Mouse (Mus musculus) neural tube, embryonic 11.5 days (tissue): ENCODE measurements at regions not wholly inside any gene's neighbourhood (a gene's known extent, or its start where the extent isn't known, plus 50 kb on each side); places are given as distances from the start of the nearest gene placed in this dataset.

Source experiments
- ATAC-seq: fragments of 200-750 bp; cut with Nextera tagmentation; 2 replicates; pipeline ENCODE4 v1.8.0; 2017; ENCODE audit warnings: moderate number of reproducible peaks, mild to moderate bottlenecking, moderate TSS enrichment, moderate library complexity; ENCODE audit not compliant: insufficient read depth, low FRiP score, low TSS enrichment
- DNase-seq: peaks from one replicate; pipeline ENCODE4 v3.0.0-alpha.2; 2015; ENCODE audit warnings: low spot score
- H3K27ac ChIP-seq: fragments of 300-500 bp; sonication (generic); 2 replicates; pipeline ENCODE4 v1.5.1; 2014; ENCODE audit warnings: low read depth, mild to moderate bottlenecking, low read length
- H3K27me3 ChIP-seq: fragments of 300-500 bp; sonication (generic); 2 replicates; pipeline ENCODE4 v1.6.1; 2014; ENCODE audit warnings: mild to moderate bottlenecking, low read length, mixed read lengths; ENCODE audit not compliant: control insufficient read depth, insufficient read depth
- H3K36me3 ChIP-seq: fragments of 300-500 bp; sonication (generic); 2 replicates; pipeline ENCODE4 v1.6.1; 2014; ENCODE audit warnings: mild to moderate bottlenecking, low read length, moderate library complexity, mixed read lengths; ENCODE audit not compliant: control insufficient read depth, insufficient read depth
- H3K4me1 ChIP-seq: fragments of 300-500 bp; sonication (generic); 2 replicates; pipeline ENCODE4 v1.6.1; 2014; ENCODE audit warnings: low read length, mixed read lengths; ENCODE audit not compliant: control insufficient read depth, insufficient read depth
- H3K4me2 ChIP-seq: fragments of 300-500 bp; sonication (generic); 2 replicates; pipeline ENCODE4 v1.6.1; 2014; ENCODE audit warnings: low read depth, mild to moderate bottlenecking, moderate library complexity
- H3K4me3 ChIP-seq: fragments of 300-500 bp; sonication (generic); 2 replicates; pipeline ENCODE4 v1.5.1; 2014; ENCODE audit warnings: low read depth, low read length
- H3K9ac ChIP-seq: fragments of 300-500 bp; sonication (generic); 2 replicates; pipeline ENCODE4 v1.6.1; 2014; ENCODE audit warnings: mild to moderate bottlenecking, low read length
- H3K9me3 ChIP-seq: fragments of 300-500 bp; sonication (generic); 2 replicates; pipeline ENCODE4 v1.6.1; 2016; ENCODE audit warnings: low read length; ENCODE audit not compliant: control insufficient read depth
- WGBS: fragments of 180-500 bp; shearing (Covaris S2); extraction: QIAGEN DNeasy Blood & Tissue Kit; methylation state at CpG from one replicate; pipeline ENCODE4 v1.1.7; 2014; 5-methylcytosine and 5-hydroxymethylcytosine counted together

- no peak for ATAC-seq
- Histone ChIP-seq H3K27ac (no peak overlapping the region), H3K9me3 (no peaks in the 10 kb centered on the region), H3K4me1 (no peaks in the 10 kb centered on the region), H3K4me3 (no peak overlapping the region), H3K9ac (no peak overlapping the region), H3K27me3 (no peaks in the 10 kb centered on the region), H3K36me3 (no peaks in the 10 kb centered on the region), H3K4me2 (no peak overlapping the region)
- no peak for DNase-seq
- 54% methylated on average over 3 of the region's 3 CpGs for WGBS
Measured at GRCm38 (mm10) chr6:31923951-31924668, 125.9 kb upstream of the 1700012A03Rik start.

GRCm38 (mm10) chr6:31921561-31922152 lies 128.4 kb upstream of the 1700012A03Rik start:
- DNase-seq, result no peak
- Histone ChIP-seq H3K9me3 (no peaks in the 10 kb centered on the region), H3K27me3 (no peaks in the 10 kb centered on the region), H3K36me3 (no peaks in the 10 kb centered on the region), H3K4me2 (no peak overlapping the region), H3K9ac (no peak overlapping the region), H3K4me1 (no peaks in the 10 kb centered on the region), H3K27ac (no peak overlapping the region), H3K4me3 (no peak overlapping the region)
- WGBS, result 90% methylated on average over 9 of the region's 9 CpGs
- no peak for ATAC-seq

- Histone ChIP-seq H3K4me2 (no peak overlapping the region), H3K9me3 (no peaks in the 10 kb centered on the region)
- ATAC-seq, result no peak
Measured at GRCm38 (mm10) chr6:31917411-31918131, 132.5 kb upstream of the 1700012A03Rik start.

GRCm38 (mm10) chr6:31901791-31902190 lies 148.3 kb upstream of the 1700012A03Rik start:
- DNase-seq (no peak), ATAC-seq (no peak)
- H3K36me3 ChIP-seq, result no peaks in the 10 kb centered on the region
- no peak overlapping the region for H3K27ac ChIP-seq
- no peaks in the 10 kb centered on the region for H3K27me3 ChIP-seq
- no peak overlapping the region for H3K9ac ChIP-seq
- no peak overlapping the region for H3K4me2 ChIP-seq
- no peaks in the 10 kb centered on the region for H3K9me3 ChIP-seq
- 87% methylated on average over 2 of the region's 2 CpGs for WGBS
- H3K4me1 ChIP-seq, result no peaks in the 10 kb centered on the region
- H3K4me3 ChIP-seq, result no peak overlapping the region

More at GRCm38 (mm10) chr6:31917411-31918131, 132.5 kb upstream of the 1700012A03Rik start:
- Histone ChIP-seq H3K4me3 (no peak overlapping the region), H3K27ac (no peak overlapping the region), H3K36me3 (no peaks in the 10 kb centered on the region), H3K9ac (no peak overlapping the region), H3K4me1 (no peaks in the 10 kb centered on the region), H3K27me3 (no peaks in the 10 kb centered on the region)
- 79% methylated on average over 13 of the region's 13 CpGs for WGBS
- DNase-seq, result no peak

GRCm38 (mm10) chr6:31899055-31899454 lies 151.0 kb upstream of the 1700012A03Rik start:
- WGBS, result 68% methylated on average over 3 of the region's 3 CpGs
- no peaks in the 10 kb centered on the region for H3K27me3 ChIP-seq
- no peaks in the 10 kb centered on the region for H3K36me3 ChIP-seq
- no peak overlapping the region for H3K4me2 ChIP-seq
- no peak for ATAC-seq
- H3K9ac ChIP-seq, result no peak overlapping the region
- no peaks in the 10 kb centered on the region for H3K4me1 ChIP-seq
- H3K9me3 ChIP-seq, result no peaks in the 10 kb centered on the region
- no peak overlapping the region for H3K27ac ChIP-seq
- no peak overlapping the region for H3K4me3 ChIP-seq
- no peak for DNase-seq

GRCm38 (mm10) chr6:31898609-31899008 lies 151.4 kb upstream of the 1700012A03Rik start:
- Histone ChIP-seq H3K27me3 (no peaks in the 10 kb centered on the region), H3K4me2 (no peak overlapping the region), H3K9ac (no peak overlapping the region), H3K9me3 (no peaks in the 10 kb centered on the region), H3K27ac (no peak overlapping the region), H3K4me1 (no peaks in the 10 kb centered on the region), H3K36me3 (no peaks in the 10 kb centered on the region), H3K4me3 (no peak overlapping the region)
- ATAC-seq, result no peak
- 15% methylated on average over 4 of the region's 4 CpGs for WGBS
- no peak for DNase-seq

- Histone ChIP-seq H3K27ac (no peak overlapping the region), H3K4me1 (no peaks in the 10 kb centered on the region), H3K9me3 (no peaks in the 10 kb centered on the region), H3K27me3 (no peaks in the 10 kb centered on the region), H3K9ac (no peak overlapping the region), H3K4me3 (no peak overlapping the region), H3K36me3 (no peaks in the 10 kb centered on the region), H3K4me2 (no peak overlapping the region)
- ATAC-seq (no peak), DNase-seq (no peak)
- WGBS, result 52% methylated on average over 3 of the region's 3 CpGs
Measured at GRCm38 (mm10) chr6:31897001-31897400, 153.0 kb upstream of the 1700012A03Rik start.

GRCm38 (mm10) chr6:31895835-31896234 lies 154.2 kb upstream of the 1700012A03Rik start:
- Histone ChIP-seq H3K27me3 (no peaks in the 10 kb centered on the region), H3K4me2 (no peak overlapping the region), H3K9ac (no peak overlapping the region), H3K9me3 (no peaks in the 10 kb centered on the region), H3K36me3 (no peaks in the 10 kb centered on the region), H3K27ac (no peak overlapping the region), H3K4me3 (no peak overlapping the region), H3K4me1 (no peaks in the 10 kb centered on the region)
- no peak for DNase-seq
- WGBS, result 69% methylated on average over 3 of the region's 3 CpGs
- ATAC-seq, result no peak
